Mouse (Mus musculus): ENCODE results near the gene Nudt5. TPM values are rescaled to one million over a fixed set of nuclear protein-coding genes. Genes with fewer than 3 reads are reported as not detected.
A peak's percentile ranks its signal among the peaks of the same experiment; 100 is the strongest.

The Nudt5 gene
- total RNA-seq, 2 experiments from 2014 or later, result 35.9 to 40.3 TPM

- DNase-seq (ENCODE audit: low spot score in 2 of 2), result no peak
These were observed 18.0 kb downstream of the Nudt5 start, which contains the start of gene Gm13199 for GRCm38 (mm10) chr2:5862834-5863233. Gene Gm13199 (minus strand): TSS chr2:5862934.

DNA sequence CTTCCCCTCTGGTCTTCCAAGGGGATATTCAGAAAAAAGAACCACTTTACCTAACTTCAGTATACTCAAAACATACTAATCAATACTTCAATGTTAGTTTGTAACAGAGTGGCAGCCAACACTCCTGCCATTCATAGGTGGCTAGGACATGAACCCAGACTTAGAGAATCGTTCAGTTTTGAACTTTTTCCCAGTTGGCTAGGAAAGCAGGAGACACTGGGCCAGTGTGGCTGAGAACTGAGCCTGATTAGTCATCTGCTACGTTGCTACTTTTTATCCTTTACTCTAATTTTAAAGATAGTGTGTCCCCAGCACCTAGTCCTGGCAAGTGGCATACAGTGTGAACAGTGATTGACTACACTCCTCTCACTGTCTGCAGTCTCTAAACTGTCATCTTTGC lies 22.9 kb downstream of the Nudt5 start:
- DNase-seq (ENCODE audit: low spot score in 2 of 2), result no peak

DNA sequence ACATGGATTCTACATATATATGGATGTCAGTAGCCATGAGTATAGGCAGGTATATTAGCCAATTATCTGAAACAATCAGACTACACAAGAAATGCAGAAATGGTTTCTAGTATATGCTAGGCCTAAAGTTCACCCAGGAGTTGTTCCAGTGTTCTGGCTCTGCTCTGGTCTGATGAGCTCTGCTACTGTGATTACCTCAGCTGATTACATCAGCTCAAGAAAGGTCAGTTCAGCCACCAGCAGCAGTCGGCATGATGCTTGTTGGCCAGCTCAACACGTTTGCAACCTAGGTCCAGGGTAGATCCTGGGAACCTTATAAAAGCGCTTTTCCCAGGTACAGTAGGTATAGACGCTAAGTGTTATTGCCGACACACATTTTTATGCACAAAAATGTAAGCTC lies 24.9 kb downstream of the Nudt5 start:
- no peak for DNase-seq (ENCODE audit: low spot score in 2 of 2)

GRCm38 (mm10) chr2:5877446-5877845 lies 32.6 kb downstream of the Nudt5 start:
- DNase-seq (ENCODE audit: low spot score in 2 of 2), result no peak

DNA sequence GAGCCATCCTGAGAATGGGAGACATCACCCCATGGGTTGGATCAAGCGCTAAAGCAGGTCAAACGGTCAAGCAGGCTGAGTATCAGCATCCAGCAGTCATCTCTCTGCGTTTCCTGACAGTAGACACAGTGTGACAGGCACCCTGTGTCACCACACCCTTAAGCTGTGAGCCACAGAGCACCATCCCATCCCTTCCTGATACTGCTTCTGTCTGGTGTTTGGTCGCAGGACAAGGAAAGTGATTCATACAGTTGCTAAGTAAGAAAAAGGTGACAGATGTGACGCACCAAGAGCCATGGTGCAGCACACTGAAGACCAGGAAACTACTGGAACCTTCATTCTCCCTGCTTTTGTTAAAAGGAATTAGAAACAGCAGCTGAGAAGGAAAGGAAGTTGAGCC lies 44.0 kb downstream of the Nudt5 start:
- DNase-seq (ENCODE audit: low spot score in 2 of 2), result no peak

DNA sequence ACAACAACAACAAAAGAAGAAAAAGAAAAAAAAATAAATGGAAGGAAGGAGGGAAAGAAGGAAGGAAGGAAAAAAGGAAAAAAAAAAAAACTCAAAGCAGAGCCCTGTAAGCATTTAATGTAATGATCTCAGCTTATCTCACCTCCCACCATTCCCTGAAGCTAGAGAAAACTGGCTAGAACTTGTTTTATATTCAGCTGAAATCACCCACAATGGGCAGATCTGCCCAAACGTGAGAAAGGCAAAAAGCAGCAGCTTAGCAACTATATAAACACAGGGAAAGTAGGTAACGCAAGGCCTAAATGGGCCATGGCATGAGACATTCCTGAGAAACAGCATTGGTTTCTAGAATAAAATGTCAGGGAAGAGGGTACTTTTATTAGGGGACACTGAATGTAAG lies 44.6 kb downstream of the Nudt5 start:
- DNase-seq (ENCODE audit: low spot score in 2 of 2), result no peak

GRCm38 (mm10) chr2:5894296-5894695 lies 49.5 kb downstream of the Nudt5 start:
- no peak for DNase-seq (ENCODE audit: low spot score in 2 of 2)

GRCm38 (mm10) chr2:5894843-5895570 lies 50.2 kb downstream of the Nudt5 start, which contains the start of gene Sec61a2:
Gene Sec61a2 (minus strand): TSS chr2:5895432.
- DNase-seq (ENCODE audit: low spot score in 2 of 2), result peak; percentile 100

DNA sequence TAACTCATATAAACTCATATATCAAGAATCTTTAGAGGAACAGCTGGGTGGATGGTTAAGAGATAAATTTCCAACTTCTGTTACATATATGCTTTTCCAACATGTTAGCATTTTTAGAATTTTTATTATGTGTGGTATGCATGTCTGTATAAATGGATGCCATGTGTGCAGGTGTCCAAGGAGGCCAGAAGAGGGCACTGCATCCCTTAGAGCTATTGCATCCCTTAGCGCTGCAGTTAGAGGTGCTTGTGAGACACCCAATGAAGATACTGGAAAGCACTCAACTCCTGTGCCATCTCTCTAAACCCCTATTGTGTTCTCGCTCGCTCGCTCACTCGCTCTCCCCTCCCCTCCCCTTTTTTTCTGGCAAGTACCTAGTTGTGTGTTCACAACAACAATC lies 55.3 kb downstream of the Nudt5 start:
- no peak for DNase-seq (ENCODE audit: low spot score in 2 of 2)

DNA sequence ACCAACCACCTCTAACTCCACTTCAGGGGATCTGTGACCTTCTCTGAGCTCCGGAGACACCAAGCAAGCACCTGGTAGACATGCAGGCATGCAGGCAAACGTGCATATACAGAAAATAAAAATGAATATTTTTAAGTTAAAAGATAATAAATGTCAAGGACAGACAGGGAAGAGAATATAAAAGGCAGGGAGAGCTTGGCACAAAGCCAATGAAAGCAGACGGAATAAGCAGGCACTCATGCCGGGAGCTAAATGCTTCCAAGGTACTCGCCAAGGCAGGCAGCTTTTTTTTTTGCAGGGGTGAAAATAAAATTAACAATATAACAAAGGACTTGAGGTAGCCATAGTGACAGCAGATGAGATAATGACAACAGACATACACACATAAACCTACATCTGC lies 61.3 kb downstream of the Nudt5 start:
- peak in 1 of 2 experiments; percentile 14 for DNase-seq (ENCODE audit: low spot score in 2 of 2)

GRCm38 (mm10) chr2:5906625-5907024 lies 61.8 kb downstream of the Nudt5 start:
- DNase-seq (ENCODE audit: low spot score in 2 of 2), result no peak

- DNase-seq (ENCODE audit: low spot score in 2 of 2), result no peak
These were observed 66.6 kb downstream of the Nudt5 start for GRCm38 (mm10) chr2:5911282-5911965.

Other genes with a start within 250 kb of the Nudt5 start
- 10 to 100 TPM; 10.7 to 11.3 TPM for gene Camk1d, start 130.5 kb upstream of the Nudt5 start, total RNA-seq (2021)
- gene Cdc123, start 145 bp downstream of the Nudt5 start, total RNA-seq (2021), result 100 to 1,000 TPM; 139 to 156 TPM
- gene Gm13199, start 17.9 kb downstream of the Nudt5 start, total RNA-seq (2021), result 1 to 10 TPM in 1 of 2 experiments, under 1 TPM in 1; 0.96 to 2.2 TPM
- 10 to 100 TPM; 72.0 to 75.8 TPM for gene Sec61a2, start 50.4 kb downstream of the Nudt5 start, total RNA-seq (2021)
- gene Dhtkd1, start 97.8 kb downstream of the Nudt5 start, total RNA-seq (2021), result 10 to 100 TPM in 1 of 2 experiments, 1 to 10 TPM in 1; 9.2 to 11.3 TPM
- 10 to 100 TPM; 26.4 to 26.5 TPM for gene Upf2, start 106.5 kb downstream of the Nudt5 start, total RNA-seq (2021)

All from adrenal gland, postnatal 4 days (tissue).